Mouse (Mus musculus): ENCODE results near the gene Megf9.

Gene Megf9

DNA sequence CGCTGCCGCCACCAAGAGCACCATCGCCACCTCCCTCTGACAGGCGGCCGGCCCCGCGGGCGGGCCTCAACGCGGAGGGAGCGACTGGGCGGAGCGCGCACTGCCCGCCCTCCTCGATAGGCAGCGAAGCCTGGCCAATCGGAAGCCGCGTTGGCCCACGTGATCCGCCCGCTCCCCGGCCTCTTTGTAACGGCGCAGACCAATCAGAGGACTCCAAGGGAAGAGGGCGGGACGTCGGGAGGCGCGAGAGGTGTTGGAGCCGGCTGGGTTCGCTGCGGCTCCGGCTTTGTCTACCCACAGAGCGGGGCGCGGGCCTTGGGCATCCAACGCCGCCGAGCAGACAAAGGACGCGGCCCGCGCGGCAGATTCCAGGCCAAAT lies at the start of gene Megf9:
TSS of gene Megf9 (minus strand) at position 105 of the 379 bp plus-strand sequence.
- peak; percentile 99 for DNase-seq (ENCODE audit: inconsistent age in 2 of 2, low spot score in 1 of 2)

DNA sequence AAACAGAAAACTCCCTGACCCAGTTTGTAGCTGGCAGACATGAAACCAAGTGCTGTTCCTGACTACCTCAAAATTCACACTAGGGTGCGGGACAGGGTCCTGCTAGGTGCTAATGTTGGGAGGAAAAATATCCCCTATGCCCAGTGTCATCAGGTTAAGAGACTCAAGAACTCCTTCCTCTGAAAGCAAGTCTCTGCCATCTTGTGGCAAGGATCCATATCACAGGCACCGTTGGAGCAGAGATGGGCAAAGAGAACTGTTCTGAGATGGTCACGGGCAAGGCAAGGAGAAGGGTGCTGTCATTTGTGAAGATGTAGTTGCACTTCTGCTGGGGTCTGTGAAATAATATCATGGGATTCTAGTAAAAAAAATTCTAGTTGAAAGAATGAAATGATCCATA lies 44.9 kb upstream of the Megf9 start:
- DNase-seq (ENCODE audit: inconsistent age in 2 of 2, low spot score in 1 of 2) = peak; percentile 40 to 85

- DNase-seq (ENCODE audit: inconsistent age in 2 of 2, low spot score in 1 of 2) = peak in 1 of 2 experiments; percentile 18
Measured at GRCm38 (mm10) chr4:70578301-70578700, 43.5 kb upstream of the Megf9 start.

- no peak for DNase-seq (ENCODE audit: inconsistent age in 2 of 2, low spot score in 1 of 2)
Measured at GRCm38 (mm10) chr4:70576096-70576495, 41.3 kb upstream of the Megf9 start.

- DNase-seq (ENCODE audit: inconsistent age in 2 of 2, low spot score in 1 of 2) = no peak
Measured at GRCm38 (mm10) chr4:70573926-70574325, 39.1 kb upstream of the Megf9 start.

- peak; percentile 79 to 92 for DNase-seq (ENCODE audit: inconsistent age in 2 of 2, low spot score in 1 of 2)
Measured at GRCm38 (mm10) chr4:70553888-70554287, 19.1 kb upstream of the Megf9 start.

- no peak for DNase-seq (ENCODE audit: inconsistent age in 2 of 2, low spot score in 1 of 2)
Measured at GRCm38 (mm10) chr4:70553230-70553797, 18.5 kb upstream of the Megf9 start.

- no peak for DNase-seq (ENCODE audit: inconsistent age in 2 of 2, low spot score in 1 of 2)
Measured at GRCm38 (mm10) chr4:70552120-70552519, 17.3 kb upstream of the Megf9 start.

- DNase-seq (ENCODE audit: inconsistent age in 2 of 2, low spot score in 1 of 2) = no peak
Measured at GRCm38 (mm10) chr4:70547411-70548148, 12.8 kb upstream of the Megf9 start.

DNA sequence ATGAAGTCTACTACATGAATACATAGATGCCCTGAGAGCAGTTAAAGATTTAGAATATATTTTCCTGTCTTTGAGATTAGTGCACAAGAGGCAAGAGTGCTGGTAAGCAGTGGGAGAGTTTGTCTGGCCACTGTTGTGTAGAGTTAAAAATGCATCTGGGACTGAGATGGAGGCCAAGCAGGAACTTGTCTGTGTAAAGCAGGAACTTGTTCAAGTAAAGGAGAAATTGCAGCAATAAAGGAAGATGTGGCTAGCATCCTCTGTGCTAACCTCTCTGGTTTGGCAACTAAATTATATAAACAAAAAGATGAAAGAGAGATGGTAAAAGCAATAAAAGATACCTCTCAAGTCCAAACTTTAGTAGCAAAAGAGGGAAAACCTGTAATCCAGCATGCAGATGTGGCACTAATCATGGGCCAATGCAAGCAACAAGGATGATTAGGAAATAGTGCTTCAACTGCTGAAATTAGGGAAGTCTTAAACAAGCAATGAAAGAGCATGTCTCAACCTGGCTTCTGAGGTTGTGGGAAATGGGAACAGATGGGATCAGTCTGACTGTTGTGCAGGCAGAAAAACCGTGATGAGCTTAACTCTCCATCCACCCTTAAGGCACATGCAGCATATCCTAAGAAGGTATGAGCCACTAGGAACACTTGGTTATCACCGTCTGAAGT lies 11.2 kb upstream of the Megf9 start:
- DNase-seq (ENCODE audit: inconsistent age in 2 of 2, low spot score in 1 of 2) = peak in 1 of 2 experiments; percentile 23

GRCm38 (mm10) chr4:70544390-70544789 lies 9.6 kb upstream of the Megf9 start:
- no peak for DNase-seq (ENCODE audit: inconsistent age in 2 of 2, low spot score in 1 of 2)

DNA sequence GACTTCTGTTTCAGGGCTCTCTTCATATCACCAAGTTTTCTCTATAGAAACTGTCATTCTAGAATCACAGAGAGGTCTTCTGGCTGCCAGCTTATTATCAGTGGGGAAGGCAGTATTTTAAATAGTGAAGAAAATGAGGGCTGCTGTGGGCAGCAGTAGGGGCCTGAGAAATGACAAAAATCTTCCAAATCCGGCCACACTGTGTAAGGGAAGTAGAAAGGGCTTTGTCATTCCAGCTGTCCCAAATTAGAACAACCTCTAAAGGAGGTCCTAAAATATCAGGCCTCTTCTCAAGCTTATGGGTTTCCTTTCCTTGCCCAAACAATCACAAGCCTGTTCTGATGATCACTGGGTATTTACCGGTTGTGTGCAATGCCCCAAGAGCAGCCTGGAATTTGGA lies 7.6 kb upstream of the Megf9 start:
- no peak for DNase-seq (ENCODE audit: inconsistent age in 2 of 2, low spot score in 1 of 2)

GRCm38 (mm10) chr4:70540743-70541142 lies 5.9 kb upstream of the Megf9 start:
- peak; percentile 48 to 83 for DNase-seq (ENCODE audit: inconsistent age in 2 of 2, low spot score in 1 of 2)

GRCm38 (mm10) chr4:70536661-70537580 lies 2.1 kb upstream of the Megf9 start:
- peak; percentile 35 to 74 for DNase-seq (ENCODE audit: inconsistent age in 2 of 2, low spot score in 1 of 2)

DNA sequence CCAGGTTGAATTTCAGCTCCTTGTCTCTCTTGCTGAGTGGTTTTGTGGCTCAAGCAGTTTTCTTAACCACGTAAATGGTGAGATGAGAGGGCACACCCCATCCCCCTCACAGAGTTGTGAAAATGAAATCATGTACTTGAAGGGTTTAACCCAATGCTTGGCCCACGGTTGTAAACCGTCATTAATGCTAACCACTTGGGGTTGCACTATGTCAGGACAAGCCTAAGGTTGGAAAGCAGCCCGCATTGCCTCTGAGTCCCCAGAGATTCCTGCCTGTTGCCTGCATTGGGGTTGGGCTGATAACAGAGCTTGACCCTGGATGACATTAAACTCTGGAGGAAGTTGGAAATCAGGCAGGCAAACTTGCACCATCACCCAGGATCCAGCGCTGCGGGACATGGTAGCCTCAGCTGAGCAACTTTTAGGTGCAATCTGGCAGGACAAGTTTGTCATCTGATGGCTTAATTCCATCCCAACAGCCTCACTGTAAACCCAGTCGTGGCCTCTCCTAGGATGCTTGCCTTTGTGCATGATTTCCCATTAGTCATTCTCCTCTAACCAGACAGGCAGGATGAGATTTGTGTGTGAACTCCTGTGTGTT lies 1.0 kb upstream of the Megf9 start:
- DNase-seq (ENCODE audit: inconsistent age in 2 of 2, low spot score in 1 of 2) = peak; percentile 49 to 85

DNA sequence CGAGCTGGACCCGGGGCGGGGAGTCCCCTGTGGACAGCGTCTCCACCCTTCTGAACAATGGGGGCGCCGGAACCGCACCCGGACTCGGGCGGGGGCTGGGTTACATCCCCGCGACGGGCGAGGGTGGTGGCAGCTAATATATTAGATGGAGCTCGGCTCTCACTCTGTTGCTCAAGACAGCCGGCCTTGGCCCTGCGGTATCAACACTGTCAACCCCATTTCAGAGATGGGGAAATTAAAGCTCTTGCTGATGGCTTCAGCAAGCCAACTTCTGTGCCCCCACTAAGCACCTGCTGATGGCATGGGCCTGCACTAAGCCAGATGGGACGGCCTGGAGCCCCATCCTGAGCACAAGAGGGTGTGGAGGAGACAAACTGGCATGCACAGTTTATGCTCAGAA lies 494 bp upstream of the Megf9 start:
- DNase-seq (ENCODE audit: inconsistent age in 2 of 2, low spot score in 1 of 2) = no peak

DNA sequence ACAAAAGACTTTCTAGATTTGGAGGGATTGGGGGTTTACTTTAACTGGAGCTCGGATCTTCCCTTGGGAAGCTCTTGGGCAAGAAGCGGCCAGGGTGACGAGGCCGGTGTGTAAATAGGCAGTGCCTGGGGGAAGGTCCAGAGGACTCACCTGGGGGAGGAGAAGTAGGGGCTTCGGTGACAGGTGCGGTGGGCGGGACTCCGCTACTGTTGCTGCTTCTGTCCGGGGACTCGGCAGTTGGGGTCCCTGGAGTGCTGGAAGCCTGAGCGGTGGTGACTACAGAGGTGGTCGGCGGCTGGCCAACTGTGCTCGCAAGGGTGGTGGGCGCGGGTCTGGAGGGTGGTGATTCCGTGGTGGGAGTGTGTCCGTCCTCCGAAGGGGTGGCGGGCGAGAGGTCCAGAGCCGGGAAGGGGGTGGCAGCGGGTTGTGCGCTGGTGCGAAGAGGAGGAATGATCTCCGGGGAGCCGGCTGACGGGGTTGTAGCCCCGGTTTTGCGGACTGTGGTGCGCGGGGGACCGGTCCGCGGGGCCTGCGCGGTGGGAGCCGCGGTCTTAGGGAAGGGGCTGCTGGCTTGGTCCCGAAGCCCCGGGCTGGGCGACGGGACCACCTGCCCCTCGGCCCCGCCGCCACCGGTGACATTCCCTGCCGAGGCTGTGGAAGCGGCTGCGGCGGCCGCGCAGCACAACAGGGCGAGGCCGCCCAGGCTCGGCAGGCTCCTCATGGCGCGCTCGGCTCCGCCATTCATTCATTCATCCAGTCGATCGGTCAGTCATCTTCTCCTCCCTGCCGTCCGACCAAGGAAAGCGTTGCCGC lies 511 bp downstream of the Megf9 start:
- DNase-seq (ENCODE audit: inconsistent age in 2 of 2, low spot score in 1 of 2) = peak; percentile 68 to 85

GRCm38 (mm10) chr4:70533056-70533805 lies 1.6 kb downstream of the Megf9 start:
- DNase-seq (ENCODE audit: inconsistent age in 2 of 2, low spot score in 1 of 2) = peak in 1 of 2 experiments; percentile 54

- peak in 1 of 2 experiments; percentile 20 for DNase-seq (ENCODE audit: inconsistent age in 2 of 2, low spot score in 1 of 2)
Measured at GRCm38 (mm10) chr4:70531021-70531420, 3.8 kb downstream of the Megf9 start.

Measured in adrenal gland, adult (tissue).